Mouse (Mus musculus): Measurements from ENCODE around the gene Defa30. TPM values are rescaled to one million over a fixed set of nuclear protein-coding genes. Genes with fewer than 3 reads are reported as not detected.
"Not testable (repeated sequence)": the region's sequence is repeated elsewhere in the genome, so short reads cannot be mapped to it uniquely, and the experiment has no call there.

Defa30 gene
- not detected for total RNA-seq (2021)
- not detected in 2 replicates for polyA plus RNA-seq (2012; rRNA removed)
- long read RNA-seq: 0 reads

- H3K79me2 ChIP-seq (replicated peaks; ENCODE audit: control insufficient read depth, insufficient read depth, low read length); H3K9ac ChIP-seq (ENCODE audit: low read depth, low read length); DNase-seq; H3K27me3 ChIP-seq (ENCODE audit: control insufficient read depth, insufficient read depth, low read length); intact Hi-C loops (cut with DNase I); H3K4me3 ChIP-seq; H3K36me3 ChIP-seq (ENCODE audit: control insufficient read depth, insufficient read depth, low read length); H3K27ac ChIP-seq; H3K4me1 ChIP-seq (ENCODE audit: control insufficient read depth, insufficient read depth, low read length): not testable (repeated sequence)
- WGBS: 42% methylated on average over 3 of the region's 3 CpGs
Observed at GRCm38 (mm10) chr8:21134342-21134741, at the start of gene Defa30. Gene Defa30 (plus strand): TSS chr8:21134642.

GRCm38 (mm10) chr8:21093106-21093505 is 41.3 kb upstream of the Defa30 start:
- Histone ChIP-seq H3K36me3 (ENCODE audit: control insufficient read depth, insufficient read depth, low read length) (no peaks in the 10 kb centered on the region), H3K79me2 (replicated peaks; ENCODE audit: control insufficient read depth, insufficient read depth, low read length) (no peaks in the 10 kb centered on the region), H3K27ac (no peak overlapping the region), H3K9ac (ENCODE audit: low read depth, low read length) (no peak overlapping the region), H3K4me1 (ENCODE audit: control insufficient read depth, insufficient read depth, low read length) (no peaks in the 10 kb centered on the region), H3K27me3 (ENCODE audit: control insufficient read depth, insufficient read depth, low read length) (no peaks in the 10 kb centered on the region), H3K4me3 (no peak overlapping the region)
- no peak for DNase-seq
- intact Hi-C loops (cut with DNase I): no loop called here
- TF ChIP-seq POLR2A (IDR thresholded peaks at IDR 0.05; ENCODE audit: insufficient read depth, low read depth, low read length) (no peak), CTCF (IDR thresholded peaks at IDR 0.05) (peak; percentile 12; the same call in 1 of the 2 replicates)
- WGBS: 37% methylated on average over 4 of the region's 4 CpGs

GRCm38 (mm10) chr8:21095950-21096349 is 38.5 kb upstream of the Defa30 start, which contains the start of gene Gm14851:
Gene Gm14851 (minus strand): TSS chr8:21096050.
- H3K36me3 ChIP-seq (ENCODE audit: control insufficient read depth, insufficient read depth, low read length); H3K4me3 ChIP-seq; H3K27ac ChIP-seq; H3K9ac ChIP-seq (ENCODE audit: low read depth, low read length); DNase-seq; H3K4me1 ChIP-seq (ENCODE audit: control insufficient read depth, insufficient read depth, low read length); H3K27me3 ChIP-seq (ENCODE audit: control insufficient read depth, insufficient read depth, low read length); H3K79me2 ChIP-seq (replicated peaks; ENCODE audit: control insufficient read depth, insufficient read depth, low read length); intact Hi-C loops (cut with DNase I): not testable (repeated sequence)
- no CpG with 5 or more reads among the region's 2 CpGs for WGBS

GRCm38 (mm10) chr8:21161977-21162376 is 27.5 kb downstream of the Defa30 start, which contains the start of gene Defa22:
Gene Defa22 (plus strand): TSS chr8:21162277.
- intact Hi-C loops (cut with DNase I); H3K4me1 ChIP-seq (ENCODE audit: control insufficient read depth, insufficient read depth, low read length); H3K36me3 ChIP-seq (ENCODE audit: control insufficient read depth, insufficient read depth, low read length); H3K4me3 ChIP-seq; H3K27ac ChIP-seq; H3K27me3 ChIP-seq (ENCODE audit: control insufficient read depth, insufficient read depth, low read length); H3K79me2 ChIP-seq (replicated peaks; ENCODE audit: control insufficient read depth, insufficient read depth, low read length); DNase-seq; H3K9ac ChIP-seq (ENCODE audit: low read depth, low read length): not testable (repeated sequence)
- no CpG with 5 or more reads among the region's 1 CpGs for WGBS

Other genes with a start within 250 kb of the Defa30 start
- gene Defb33, start 242.0 kb upstream of the Defa30 start, total RNA-seq (2021): not detected
- not detected in 2 replicates for gene Defb33, start 242.0 kb upstream of the Defa30 start, polyA plus RNA-seq (2012; rRNA removed)
- gene Gm15056, start 232.0 kb upstream of the Defa30 start, total RNA-seq (2021): not detected
- gene Gm15056, start 232.0 kb upstream of the Defa30 start, polyA plus RNA-seq (2012; rRNA removed): not detected in 2 replicates
- not detected for gene Gm6040, start 212.6 kb upstream of the Defa30 start, total RNA-seq (2021)
- not detected in 2 replicates for gene Gm6040, start 212.6 kb upstream of the Defa30 start, polyA plus RNA-seq (2012; rRNA removed)
- not detected for gene AY761185, start 189.9 kb upstream of the Defa30 start, total RNA-seq (2021)
- gene AY761185, start 189.9 kb upstream of the Defa30 start, polyA plus RNA-seq (2012; rRNA removed): not detected in 2 replicates
- gene Defa21, start 109.1 kb upstream of the Defa30 start, total RNA-seq (2021): not detected
- gene Defa21, start 109.1 kb upstream of the Defa30 start, polyA plus RNA-seq (2012; rRNA removed): not detected in 2 replicates
- not detected for gene Defa23, start 79.6 kb upstream of the Defa30 start, total RNA-seq (2021)
- 0.88 TPM in 1 of 2 replicates, not detected in the other for gene Defa23, start 79.6 kb upstream of the Defa30 start, polyA plus RNA-seq (2012; rRNA removed)
- not detected for gene Defa35, start 69.6 kb upstream of the Defa30 start, total RNA-seq (2021)
- not detected in 2 replicates for gene Defa35, start 69.6 kb upstream of the Defa30 start, polyA plus RNA-seq (2012; rRNA removed)
- gene Defa25, start 50.2 kb upstream of the Defa30 start, total RNA-seq (2021): not detected
- not detected in 2 replicates for gene Defa25, start 50.2 kb upstream of the Defa30 start, polyA plus RNA-seq (2012; rRNA removed)
- gene Gm14851, start 38.6 kb upstream of the Defa30 start, total RNA-seq (2021): not detected
- not detected in 2 replicates for gene Gm14851, start 38.6 kb upstream of the Defa30 start, polyA plus RNA-seq (2012; rRNA removed)
- gene Defa22, start 27.6 kb downstream of the Defa30 start, total RNA-seq (2021): not detected
- not detected in 2 replicates for gene Defa22, start 27.6 kb downstream of the Defa30 start, polyA plus RNA-seq (2012; rRNA removed)
- gene Defa31, start 57.0 kb downstream of the Defa30 start, total RNA-seq (2021): not detected
- not detected in 2 replicates for gene Defa31, start 57.0 kb downstream of the Defa30 start, polyA plus RNA-seq (2012; rRNA removed)
- not detected for gene Gm15293, start 66.9 kb downstream of the Defa30 start, total RNA-seq (2021)
- gene Gm15293, start 66.9 kb downstream of the Defa30 start, polyA plus RNA-seq (2012; rRNA removed): not detected in 2 replicates
- gene Gm15292, start 115.1 kb downstream of the Defa30 start, total RNA-seq (2021): not detected
- gene Gm15292, start 115.1 kb downstream of the Defa30 start, polyA plus RNA-seq (2012; rRNA removed): not detected in 2 replicates
- not detected for gene Defa27, start 180.9 kb downstream of the Defa30 start, total RNA-seq (2021)
- not detected in 2 replicates for gene Defa27, start 180.9 kb downstream of the Defa30 start, polyA plus RNA-seq (2012; rRNA removed)
- gene Defa29, start 192.4 kb downstream of the Defa30 start, total RNA-seq (2021): not detected
- not detected in 2 replicates for gene Defa29, start 192.4 kb downstream of the Defa30 start, polyA plus RNA-seq (2012; rRNA removed)
- not detected for gene Defa2, start 243.9 kb downstream of the Defa30 start, total RNA-seq (2021)
- gene Defa2, start 243.9 kb downstream of the Defa30 start, polyA plus RNA-seq (2012; rRNA removed): not detected in 2 replicates